Mouse (Mus musculus) forebrain, embryonic 11.5 days (tissue): ENCODE results near the gene Gng10. TPM values are rescaled to one million over a fixed set of nuclear protein-coding genes. Genes with fewer than 3 reads are reported as not detected.

Experiments
- ATAC-seq: fragments of 200-750 bp; cut with Nextera tagmentation; replicated peaks from 2 replicates; pipeline ENCODE4 v1.8.0; 2017; ENCODE audit warnings: moderate TSS enrichment; ENCODE audit not compliant: low FRiP score
- DNase-seq: peaks from one replicate; pipeline ENCODE4 v3.0.0-alpha.2; 2017; ENCODE audit warnings: low spot score
- H3K27ac ChIP-seq: fragments of 300-500 bp; sonication (generic); 2 replicates; pipeline ENCODE4 v1.5.1; 2014; ENCODE audit warnings: low read depth, low read length
- H3K27me3 ChIP-seq: fragments of 300-500 bp; sonication (generic); 2 replicates; pipeline ENCODE4 v1.6.1; 2014; ENCODE audit warnings: mild to moderate bottlenecking, low read length, mixed read lengths; ENCODE audit not compliant: control insufficient read depth, insufficient read depth
- H3K36me3 ChIP-seq: fragments of 300-500 bp; sonication (generic); 2 replicates; pipeline ENCODE4 v1.6.1; 2014; ENCODE audit warnings: mild to moderate bottlenecking, low read length, moderate library complexity, mixed read lengths; ENCODE audit not compliant: control insufficient read depth, insufficient read depth
- H3K4me1 ChIP-seq: fragments of 300-500 bp; sonication (generic); replicated peaks from 2 replicates; pipeline ENCODE4 v1.6.1; 2014; ENCODE audit warnings: low read length, mixed read lengths; ENCODE audit not compliant: control insufficient read depth, insufficient read depth
- H3K4me2 ChIP-seq: fragments of 300-500 bp; sonication (generic); 2 replicates; pipeline ENCODE4 v1.6.1; 2014; ENCODE audit warnings: low read depth, mild to moderate bottlenecking, low read length, moderate library complexity, mixed read lengths; ENCODE audit not compliant: severe bottlenecking
- H3K4me3 ChIP-seq: fragments of 300-500 bp; sonication (generic); 2 replicates; pipeline ENCODE4 v1.5.1; 2014; ENCODE audit warnings: low read depth, low read length
- H3K9ac ChIP-seq: fragments of 300-500 bp; sonication (generic); 2 replicates; pipeline ENCODE4 v1.6.1; 2014; ENCODE audit warnings: low read length
- H3K9me3 ChIP-seq: fragments of 300-500 bp; sonication (generic); 2 replicates; pipeline ENCODE4 v1.6.1; 2016; ENCODE audit warnings: low read length, mixed read lengths; ENCODE audit not compliant: control insufficient read depth
- whole genome bisulfite sequencing: fragments of 180-500 bp; shearing (Covaris S2); extraction: QIAGEN DNeasy Blood & Tissue Kit; methylation state at CpG from one replicate; pipeline ENCODE4 v1.1.7; 2014; 5-methylcytosine and 5-hydroxymethylcytosine counted together
- polyA plus RNA-seq: library from polyadenylated mRNA; unstranded; fragments of >200 nt; fragmentation: Nextera tagmentation; extraction: Ambion mirVana; gene quantifications from 2 replicates; pipeline ENCODE4 v1.2.1, GENCODE M21; 2014

The Gng10 gene
- polyA plus RNA-seq: 83.2 and 92.6 TPM in 2 replicates

- H3K27me3 ChIP-seq: no peaks in the 10 kb centered on the region
Observed at GRCm38 (mm10) chr4:59034918-59035785, at the start of gene Gng10. Gene Gng10 (plus strand): TSS chr4:59035088.

DNA sequence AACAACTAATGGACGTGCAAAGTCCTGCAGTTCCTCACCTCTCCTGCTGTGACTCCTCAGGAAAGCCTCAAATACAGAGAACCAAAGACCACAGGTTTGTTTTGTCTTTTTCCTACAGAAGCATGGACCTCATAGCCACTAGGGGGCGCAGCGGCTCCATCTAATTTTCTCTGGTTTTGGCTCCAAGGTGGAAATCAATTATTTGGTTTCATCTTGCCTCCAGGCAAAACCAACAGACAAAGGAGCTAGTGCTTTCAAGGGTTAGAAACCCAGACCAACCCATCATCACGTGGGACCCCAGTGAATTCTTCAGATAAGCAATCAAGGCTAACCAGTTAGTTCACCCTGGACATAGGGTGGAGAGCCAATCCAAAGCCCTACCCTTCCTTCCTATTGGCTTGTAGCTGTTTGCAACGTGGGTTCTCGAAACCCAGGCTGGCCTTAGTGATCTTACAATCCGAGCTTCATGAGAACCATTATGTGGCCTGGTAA lies 49.7 kb upstream of the Gng10 start:
- no peak overlapping the region for H3K4me3 ChIP-seq
- no peak overlapping the region for H3K9ac ChIP-seq
- 26% methylated on average over 7 of the region's 7 CpGs for WGBS
- no peaks in the 10 kb centered on the region for H3K9me3 ChIP-seq
- no peak overlapping the region for H3K27ac ChIP-seq
- H3K4me2 ChIP-seq: no peak overlapping the region
- DNase-seq (peak; percentile 86), ATAC-seq (0 out of 2 replicates have a peak, but pooled peaks have one; percentile 20)
- H3K27me3 ChIP-seq: no peaks in the 10 kb centered on the region
- no peaks in the 10 kb centered on the region for H3K36me3 ChIP-seq
- H3K4me1 ChIP-seq: peaks cover 4% of the 10 kb centered on the region; the same call in 1 of the 2 replicates

More at GRCm38 (mm10) chr4:59034918-59035785, at the start of gene Gng10:
- 0 out of 2 replicates have a peak within 1 kb of the TSS, but pooled peaks have one; percentile 10 for H3K27ac ChIP-seq
- DNase-seq (peak; percentile 78), ATAC-seq (peak; percentile 82)
- 13% methylated on average over 70 of the region's 76 CpGs for WGBS
- H3K4me2 ChIP-seq: peak within 1 kb of the TSS; percentile 79
- H3K4me1 ChIP-seq: 0 out of 2 replicates have a peak, but pooled peaks cover 3% of the 10 kb centered on the region
- no peaks in the 10 kb centered on the region for H3K36me3 ChIP-seq
- peak within 1 kb of the TSS; percentile 86 for H3K9ac ChIP-seq
- no peaks in the 10 kb centered on the region for H3K9me3 ChIP-seq
- H3K4me3 ChIP-seq: peak within 1 kb of the TSS; percentile 70

DNA sequence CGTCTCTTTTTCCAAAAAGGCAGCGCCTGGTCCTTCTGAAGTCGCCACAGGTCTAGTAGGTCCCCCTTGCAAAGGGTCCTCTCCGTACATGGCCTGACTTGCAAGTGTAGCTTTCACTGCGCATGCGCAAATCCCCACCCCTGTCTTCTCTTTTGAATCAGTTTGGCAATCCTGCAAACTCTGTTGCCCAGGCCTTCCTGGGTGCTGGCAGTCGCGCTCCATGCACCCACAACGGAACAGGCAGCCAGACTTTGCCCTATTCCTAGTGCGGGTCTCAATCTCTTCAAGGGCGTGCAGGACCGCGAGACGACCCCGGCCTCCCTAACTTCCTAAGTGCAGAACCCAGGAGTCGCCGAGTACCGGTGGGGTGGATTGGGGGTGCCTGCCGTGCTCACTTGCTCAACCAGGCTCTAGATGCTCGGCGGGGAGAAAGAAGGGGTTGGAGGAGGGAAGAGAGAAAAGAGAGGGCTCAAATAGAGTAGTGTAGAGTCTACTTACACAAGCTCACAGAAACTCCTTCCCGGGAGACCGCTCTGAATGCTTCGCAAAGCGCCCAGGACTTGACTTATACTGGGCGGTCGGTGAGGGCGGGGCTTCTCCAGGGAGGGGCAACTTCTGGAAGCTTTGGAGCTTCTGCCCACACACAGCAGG lies 48.2 kb upstream of the Gng10 start, which contains the start of gene Ptgr1:
Gene Ptgr1, minus strand, starts transcription at position 580 of the 651 bp plus-strand sequence.
- ATAC-seq (peak; percentile 67), DNase-seq (peak; percentile 91)
- Histone ChIP-seq H3K4me1 (peaks cover 4% of the 10 kb centered on the region; the same call in 1 of the 2 replicates), H3K27ac (no peak within 1 kb of the TSS), H3K27me3 (no peaks in the 10 kb centered on the region), H3K4me3 (peak within 1 kb of the TSS; percentile 58), H3K4me2 (peak within 1 kb of the TSS; percentile 76), H3K9ac (peak within 1 kb of the TSS; percentile 64), H3K36me3 (no peaks in the 10 kb centered on the region), H3K9me3 (no peaks in the 10 kb centered on the region)
- WGBS: 1% methylated on average over 28 of the region's 28 CpGs

DNA sequence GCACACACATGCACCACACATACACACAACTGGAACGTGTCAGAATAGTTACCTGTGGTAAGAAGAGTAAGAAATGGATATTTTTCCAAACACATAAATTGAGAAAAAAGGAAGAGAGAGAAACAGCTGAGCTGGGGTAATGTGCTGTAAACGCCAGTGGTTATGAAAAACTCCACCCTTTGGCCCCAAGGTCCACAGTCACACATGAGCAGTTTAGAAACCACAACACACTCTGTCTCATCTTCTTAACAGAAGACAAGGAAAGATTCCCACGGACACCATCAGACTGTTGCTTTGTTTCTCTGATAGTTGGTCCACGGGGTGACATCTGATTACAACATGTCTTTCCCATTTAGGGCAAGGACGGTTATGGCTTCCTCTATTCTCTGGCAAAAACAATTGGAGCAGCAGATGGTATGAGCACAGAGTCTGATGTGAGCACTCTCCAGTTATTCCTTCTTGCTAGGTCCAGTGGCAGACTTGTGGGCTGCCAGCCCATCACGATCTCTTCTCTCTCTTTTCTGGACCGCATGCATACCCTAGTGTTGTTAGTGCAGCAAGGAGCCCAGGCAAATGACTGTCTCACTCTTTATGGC lies 45.5 kb upstream of the Gng10 start:
- H3K36me3 ChIP-seq: no peaks in the 10 kb centered on the region
- no peak overlapping the region for H3K4me3 ChIP-seq
- H3K9ac ChIP-seq: no peak overlapping the region
- H3K9me3 ChIP-seq: no peaks in the 10 kb centered on the region
- whole genome bisulfite sequencing: 85% methylated on average over 7 of the region's 7 CpGs
- no peak overlapping the region for H3K4me2 ChIP-seq
- ATAC-seq: no peak
- no peak overlapping the region for H3K27ac ChIP-seq
- no peak for DNase-seq
- H3K27me3 ChIP-seq: no peaks in the 10 kb centered on the region
- peaks cover 4% of the 10 kb centered on the region; the same call in 1 of the 2 replicates for H3K4me1 ChIP-seq

DNA sequence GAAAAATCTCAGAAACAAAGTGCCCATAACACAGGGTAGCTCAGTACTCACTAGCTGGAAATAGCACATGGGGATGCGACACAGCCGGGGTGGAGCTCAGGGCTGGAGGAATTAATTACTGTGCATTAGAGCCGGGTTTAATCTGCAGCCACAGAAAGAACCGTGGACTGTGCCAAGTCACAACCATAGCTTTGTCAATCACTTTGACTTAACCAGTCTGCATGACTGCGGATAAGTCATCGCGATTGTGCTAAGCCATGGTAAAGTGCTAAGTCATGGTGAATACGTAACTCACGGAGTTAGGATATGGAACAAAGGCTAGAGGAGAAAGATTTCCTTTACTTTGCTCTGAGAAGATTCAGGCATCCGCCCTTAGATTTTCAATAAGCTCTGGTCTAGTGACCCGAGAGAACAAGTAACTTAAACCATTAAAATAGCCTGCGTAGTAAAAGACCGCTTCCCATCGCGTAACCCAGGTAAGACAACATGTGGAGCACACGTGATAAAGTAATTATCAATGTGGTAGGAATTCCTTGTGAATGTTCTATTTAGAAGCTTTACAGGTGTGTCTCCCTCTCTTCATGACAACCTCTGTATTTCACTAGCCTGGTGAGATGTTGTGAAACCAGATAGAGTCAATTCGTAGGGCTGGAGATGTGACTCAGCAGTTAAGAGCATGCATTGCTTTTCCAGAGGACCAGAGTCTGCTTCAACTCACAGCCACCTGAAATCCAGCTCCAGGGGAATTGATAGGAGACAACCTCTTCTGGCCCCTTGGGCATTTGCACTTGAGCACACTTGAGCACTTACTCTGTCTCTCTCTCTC lies 44.1 kb upstream of the Gng10 start:
- no peak for ATAC-seq
- Histone ChIP-seq H3K4me2 (no peak overlapping the region), H3K4me1 (peaks cover 4% of the 10 kb centered on the region; the same call in 1 of the 2 replicates), H3K36me3 (no peaks in the 10 kb centered on the region), H3K27me3 (no peaks in the 10 kb centered on the region), H3K4me3 (no peak overlapping the region), H3K9ac (no peak overlapping the region), H3K9me3 (no peaks in the 10 kb centered on the region), H3K27ac (no peak overlapping the region)
- WGBS: 83% methylated on average over 17 of the region's 17 CpGs
- DNase-seq: no peak

DNA sequence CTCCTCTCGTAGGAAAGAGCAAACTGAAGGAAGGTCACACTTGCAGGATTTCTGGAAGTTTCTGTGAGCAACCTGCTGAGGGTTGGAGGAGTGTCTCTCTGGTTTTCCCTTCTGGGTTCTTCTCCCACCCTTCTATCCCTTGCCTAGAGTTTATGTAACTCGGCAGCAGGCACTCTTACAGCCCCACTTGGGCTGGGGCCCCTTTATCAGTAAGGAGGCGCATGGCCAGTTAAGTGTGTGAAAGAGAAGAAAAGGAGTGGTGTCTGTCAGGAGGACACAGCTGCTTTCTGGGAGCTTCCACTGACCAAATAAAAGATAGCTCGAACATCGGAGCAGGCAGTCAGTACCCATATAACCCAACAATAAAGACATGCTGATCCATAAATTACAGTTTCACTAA lies 42.7 kb upstream of the Gng10 start:
- ATAC-seq (no peak), DNase-seq (no peak)
- H3K27ac ChIP-seq: no peak overlapping the region
- H3K9ac ChIP-seq: no peak overlapping the region
- no peaks in the 10 kb centered on the region for H3K9me3 ChIP-seq
- H3K4me3 ChIP-seq: no peak overlapping the region
- no peaks in the 10 kb centered on the region for H3K27me3 ChIP-seq
- peaks cover under 1% of the 10 kb centered on the region; the same call in 1 of the 2 replicates for H3K4me1 ChIP-seq
- no peaks in the 10 kb centered on the region for H3K36me3 ChIP-seq
- 86% methylated on average over 5 of the region's 5 CpGs for WGBS
- no peak overlapping the region for H3K4me2 ChIP-seq

DNA sequence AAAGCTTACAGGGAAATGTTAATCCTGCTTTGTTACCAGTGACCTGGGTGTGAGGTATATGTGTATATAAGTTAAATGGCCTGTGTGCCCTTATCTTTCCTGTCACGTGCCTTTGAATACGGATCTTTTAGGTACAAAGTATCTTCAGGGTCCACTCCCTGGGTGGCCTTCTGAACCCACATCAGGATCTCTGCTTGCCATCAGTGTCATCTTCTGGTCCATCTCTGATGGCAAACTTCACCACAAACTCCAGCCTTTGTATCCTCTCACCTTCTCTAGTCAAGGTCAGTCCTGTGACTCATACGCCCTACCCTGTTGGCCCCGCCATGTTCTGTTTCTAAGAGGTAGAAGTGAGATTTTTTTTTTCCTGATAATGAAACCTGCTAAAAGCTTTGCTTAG lies 40.1 kb upstream of the Gng10 start, which contains the start of gene Dnajc25:
Gene Dnajc25, plus strand, starts transcription at position 301 of the 400 bp plus-strand sequence.
- no peak for DNase-seq
- WGBS: 94% methylated on average over 4 of the region's 4 CpGs

More for the DNA sequence above, 40.1 kb upstream of the Gng10 start, which contains the start of gene Dnajc25:
- Histone ChIP-seq H3K4me2 (no peak within 1 kb of the TSS), H3K27me3 (no peaks in the 10 kb centered on the region), H3K36me3 (no peaks in the 10 kb centered on the region), H3K9ac (no peak within 1 kb of the TSS), H3K4me3 (no peak within 1 kb of the TSS), H3K4me1 (no peaks in the 10 kb centered on the region), H3K9me3 (no peaks in the 10 kb centered on the region), H3K27ac (no peak within 1 kb of the TSS)
- ATAC-seq: no peak
